Mouse (Mus musculus): ENCODE data around the gene Etaa1. TPM values are rescaled to one million over a fixed set of nuclear protein-coding genes. Genes with fewer than 3 reads are reported as not detected.

Etaa1 gene
- polyA plus RNA-seq (2015; fragmentation: Nextera tagmentation; extraction: Ambion mirVana) = 3.8 and 4.4 TPM in 2 replicates

GRCm38 (mm10) chr11:17953231-17954134 is at the start of gene Etaa1:
Etaa1 (minus strand) TSS chr11:17953875.

